Mouse (Mus musculus): Measurements from ENCODE around the gene Etfa.

The Etfa gene

DNA sequence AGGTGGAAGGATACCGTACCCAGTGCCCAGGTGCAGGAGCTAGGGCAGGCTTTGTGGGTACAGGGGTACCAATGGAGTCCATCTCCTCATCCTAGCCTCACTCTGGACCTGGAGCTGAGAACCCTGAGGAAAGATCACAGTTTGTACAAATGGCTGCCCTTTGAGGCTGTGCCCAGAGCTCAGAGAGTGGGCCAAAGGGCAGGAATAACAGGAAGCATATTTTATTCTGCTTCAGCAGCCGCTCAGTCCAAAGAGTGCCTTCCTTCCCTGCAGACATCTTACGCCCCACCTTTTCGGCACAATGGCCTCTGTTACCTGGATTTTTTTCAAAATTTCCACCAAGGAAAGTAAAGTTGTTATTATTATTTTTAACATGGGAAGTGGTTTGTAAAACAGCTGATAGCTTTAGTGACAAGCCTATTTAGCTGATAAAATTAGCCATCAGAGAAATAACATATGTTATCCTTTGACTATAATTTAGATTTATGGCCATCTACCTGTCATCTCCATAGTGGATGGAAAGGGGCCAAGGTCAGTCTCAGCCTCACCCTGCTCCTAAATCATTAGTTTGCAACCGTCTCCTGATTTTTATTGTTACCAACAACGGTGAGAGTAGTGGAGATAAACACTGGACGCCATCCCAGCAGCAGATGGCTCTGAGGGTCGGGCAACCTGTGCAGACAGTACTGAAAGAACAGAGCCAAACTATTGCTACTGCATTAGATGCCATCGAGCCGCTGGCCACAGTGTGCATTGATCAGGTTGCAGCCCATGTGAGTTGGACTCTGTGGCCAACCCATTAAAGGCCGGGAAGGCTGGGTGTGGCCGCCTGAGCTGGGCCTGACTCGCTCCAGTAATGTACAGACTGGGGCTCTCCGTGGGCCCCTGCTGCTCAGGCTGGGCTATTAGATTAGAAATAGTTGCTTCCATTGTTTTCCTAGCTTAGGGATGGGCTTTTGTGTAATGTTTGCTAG is 88.3 kb downstream of the Etfa start:
- DNase-seq (ENCODE audit: low read depth) = no peak

DNA sequence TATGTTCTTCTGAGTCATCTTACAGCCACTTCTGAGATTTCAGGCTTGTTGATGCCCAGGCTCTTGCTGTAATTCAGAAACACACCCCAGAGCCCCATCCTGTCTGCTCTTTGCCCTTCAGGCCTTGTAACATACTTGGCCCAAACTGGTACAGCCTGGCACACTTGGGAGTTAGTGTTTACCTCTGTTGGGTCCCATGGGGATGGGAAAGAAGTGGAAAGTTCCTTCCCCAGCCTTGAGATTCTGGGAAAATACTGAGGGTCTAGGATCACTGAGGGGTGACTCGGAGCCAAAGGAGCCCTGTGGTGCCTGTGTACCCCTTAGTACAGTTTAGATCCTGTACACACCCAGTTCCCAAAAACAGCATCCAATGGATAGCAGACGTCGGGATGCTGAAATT is 90.3 kb downstream of the Etfa start:
- DNase-seq (ENCODE audit: low read depth) = no peak

DNA sequence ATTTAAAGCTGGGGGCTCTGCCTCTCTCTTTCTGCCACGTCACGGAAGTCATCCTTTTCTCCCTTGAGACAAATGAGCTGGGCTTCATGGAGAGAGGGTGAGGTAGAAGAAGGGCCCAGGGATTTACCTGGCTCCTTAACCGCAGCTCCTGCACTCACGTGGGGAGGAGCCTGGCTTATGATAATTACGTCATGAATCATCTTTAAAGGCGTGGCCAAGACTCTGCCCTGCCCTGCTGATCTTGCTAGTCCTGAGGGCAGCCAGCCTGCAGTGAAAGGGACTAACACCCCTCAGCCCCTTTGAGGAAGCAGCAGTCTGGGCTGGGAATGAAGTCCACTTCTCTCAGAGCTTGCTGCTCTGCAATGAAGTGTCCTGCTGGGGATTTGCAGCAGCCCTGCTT is 100.9 kb downstream of the Etfa start:
- DNase-seq (ENCODE audit: low read depth) = no peak

DNA sequence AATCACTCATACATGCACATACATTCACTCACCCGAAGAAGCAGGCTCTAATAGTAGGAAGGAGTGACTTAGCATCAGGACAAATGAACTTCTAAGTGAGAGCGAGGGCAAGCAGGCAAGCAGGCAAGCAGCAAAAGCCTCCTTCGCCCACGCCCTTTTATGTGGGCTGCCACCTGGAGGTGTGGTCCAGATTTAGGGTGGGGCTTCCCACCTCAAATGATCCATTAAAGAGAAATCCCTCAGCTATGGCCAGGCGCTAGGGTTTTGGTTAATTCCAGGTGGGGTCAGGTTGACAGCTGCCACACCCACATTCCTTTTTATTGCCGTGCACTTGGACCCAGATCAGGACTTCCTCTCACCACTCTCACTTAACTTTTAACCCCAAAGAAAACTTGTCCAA is 101.6 kb downstream of the Etfa start:
- no peak for DNase-seq (ENCODE audit: low read depth)

DNA sequence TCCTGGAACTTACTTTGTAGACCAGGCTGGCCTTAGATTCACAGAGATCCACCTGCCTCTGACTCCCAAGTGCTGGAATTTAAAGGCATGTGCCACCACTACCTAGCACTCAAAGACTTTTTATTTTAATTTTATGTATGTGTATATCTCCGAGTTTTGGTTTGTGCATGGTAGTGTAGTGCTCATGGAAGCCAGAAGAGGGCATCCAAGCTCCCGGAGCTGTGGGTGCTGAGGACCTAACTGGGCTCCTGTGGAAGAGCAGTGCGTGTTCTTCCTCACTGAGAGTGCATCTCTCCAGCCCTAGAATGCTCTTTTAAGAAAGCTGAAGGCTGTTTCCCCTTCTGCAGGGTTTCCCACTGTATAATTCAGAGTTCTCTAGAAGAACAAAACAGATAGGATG is 102.2 kb downstream of the Etfa start:
- DNase-seq (ENCODE audit: low read depth) = no peak

DNA sequence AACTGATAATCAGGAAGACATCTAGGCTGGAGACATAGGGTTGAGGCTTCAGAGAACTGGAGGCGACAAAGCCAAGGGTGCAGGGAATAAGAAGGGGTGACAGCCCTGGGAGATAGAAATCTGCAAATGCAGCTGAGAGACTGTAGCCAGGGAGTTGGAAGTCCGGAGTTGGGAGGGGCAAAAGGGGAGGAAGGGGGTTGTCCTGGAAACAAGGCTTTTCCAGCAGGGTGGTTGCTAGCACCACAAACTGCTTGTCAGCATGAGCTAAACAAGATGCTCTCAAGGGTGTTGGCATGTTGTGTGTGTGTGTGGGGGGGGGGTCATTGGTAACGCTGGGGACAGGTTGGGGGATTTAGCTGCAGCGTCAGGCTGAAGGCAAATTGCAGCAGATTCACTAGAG is 103.2 kb downstream of the Etfa start:
- no peak for DNase-seq (ENCODE audit: low read depth)

DNA sequence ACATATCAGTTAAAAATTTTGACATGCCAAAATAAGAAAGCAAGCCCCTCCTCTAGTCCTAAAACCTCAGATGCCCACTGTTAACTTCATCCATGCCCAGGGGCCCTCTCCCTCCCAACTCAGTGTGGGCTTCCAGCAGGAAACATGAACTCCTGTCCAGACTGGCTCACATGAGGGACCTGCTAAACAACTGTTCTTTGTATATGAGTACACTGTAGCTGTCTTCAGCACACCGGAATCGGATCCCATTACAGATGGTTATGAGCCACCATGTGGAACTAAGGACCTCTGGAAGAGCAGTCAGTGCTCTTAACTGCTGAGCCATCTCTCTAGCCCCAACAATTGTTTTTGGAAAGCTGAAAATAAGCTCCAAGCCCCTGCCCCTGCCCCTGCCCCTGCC is 105.3 kb downstream of the Etfa start:
- DNase-seq (ENCODE audit: low read depth) = no peak

DNA sequence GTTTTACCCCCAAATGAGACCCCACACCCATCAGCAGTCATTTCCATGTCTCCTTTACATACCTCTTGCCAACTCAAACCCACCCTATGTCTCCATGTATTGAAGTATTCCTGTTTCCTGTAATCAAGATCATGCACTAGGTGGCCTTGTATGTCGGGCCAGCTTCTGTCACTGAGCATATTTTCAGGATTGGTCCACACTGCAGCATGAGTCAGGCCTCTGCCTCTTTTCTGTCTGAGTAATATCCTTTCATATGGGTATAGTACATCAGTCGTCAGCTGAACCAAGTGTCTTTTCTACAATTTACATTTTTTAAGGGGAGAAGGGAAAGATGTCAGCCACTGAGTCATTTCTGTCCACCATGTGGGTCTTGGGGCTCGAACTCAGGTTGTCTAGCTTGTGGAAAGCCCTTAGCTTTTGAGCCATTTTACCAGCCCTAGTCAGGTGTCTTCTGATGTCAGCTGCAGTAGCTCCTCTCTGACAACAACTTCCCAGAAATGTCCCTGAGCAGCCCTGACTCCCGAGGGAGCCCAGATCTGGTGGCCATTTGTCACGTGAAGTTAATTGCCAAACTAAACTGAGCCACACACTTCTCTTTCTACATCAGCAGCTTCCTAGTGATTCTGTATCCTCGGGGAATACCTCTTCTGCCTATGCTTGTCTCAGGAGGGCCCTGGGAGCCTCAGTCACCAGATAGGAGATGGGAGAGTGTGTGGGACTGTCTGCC is 106.9 kb downstream of the Etfa start:
- no peak for DNase-seq (ENCODE audit: low read depth)

Data from fibroblast of lung, adult 2 months (primary cell).